Mouse (Mus musculus) C2C12 (cell line): ENCODE measurements around the gene Erbin. TPM values are rescaled to one million over a fixed set of nuclear protein-coding genes. Genes with fewer than 3 reads are reported as not detected.

Experiments
- H3K27me3 ChIP-seq: one replicate; pipeline ENCODE4 v1.6.1; 2011; ENCODE audit not compliant: control insufficient read depth, insufficient read depth, insufficient read length
- H3K36me3 ChIP-seq: one replicate; pipeline ENCODE4 v1.6.1; 2011; ENCODE audit not compliant: control insufficient read depth, insufficient read depth
- H3K4me3 ChIP-seq: one replicate; pipeline ENCODE4 v1.5.1; 2011; ENCODE audit warnings: mild to moderate bottlenecking, control low read depth; ENCODE audit not compliant: poor library complexity, insufficient read depth, severe bottlenecking
- H3K79me2 ChIP-seq: one replicate; pipeline ENCODE4 v1.6.1; 2011; ENCODE audit not compliant: control insufficient read depth, insufficient read depth
- H3K79me3 ChIP-seq: one replicate; pipeline ENCODE4 v1.6.1; 2011; ENCODE audit warnings: low read depth, control low read depth
- H3ac ChIP-seq: one replicate; pipeline ENCODE3; 2011; ENCODE audit warnings: low read depth; ENCODE audit not compliant: control insufficient read depth, insufficient read length
- CEBPB ChIP-seq: IDR thresholded peaks from one replicate; pipeline ENCODE4 v1.6.1; 2011; ENCODE audit warnings: low read depth, mild to moderate bottlenecking, control low read depth, moderate library complexity
- CTCF ChIP-seq: IDR thresholded peaks from one replicate; pipeline ENCODE4 v1.5.1; 2011; ENCODE audit not compliant: control insufficient read depth, insufficient read depth, insufficient read length
- FOSL1 ChIP-seq: IDR thresholded peaks from one replicate; pipeline ENCODE4 v1.8.0; 2011; ENCODE audit warnings: mild to moderate bottlenecking, low read length; ENCODE audit not compliant: poor library complexity, insufficient read depth, severe bottlenecking
- MAX ChIP-seq: IDR thresholded peaks from one replicate; pipeline ENCODE4 v1.6.1; 2011; ENCODE audit warnings: mild to moderate bottlenecking, control low read depth
- MYOD1 ChIP-seq: IDR thresholded peaks from one replicate; pipeline ENCODE4 v1.6.1; 2011; ENCODE audit warnings: low read depth; ENCODE audit not compliant: control insufficient read depth, insufficient read length
- MYOG ChIP-seq: IDR thresholded peaks from one replicate; pipeline ENCODE4 v1.6.1; 2011; ENCODE audit not compliant: control insufficient read depth, insufficient read length; ENCODE audit errors: extremely low read depth
- USF1 ChIP-seq: IDR thresholded peaks from one replicate; pipeline ENCODE4 v1.6.1; 2011; ENCODE audit warnings: low read depth, mild to moderate bottlenecking, control low read depth, moderate library complexity
- polyA plus RNA-seq: library from polyadenylated mRNA; unstranded; fragments of >200 nt; fragmentation: generic; extraction: Trizol; gene quantifications from one replicate; pipeline ENCODE4 v1.2.1, GENCODE M21; 2012; ENCODE audit warnings: missing spikeins

Gene Erbin
- polyA plus RNA-seq, 1 experiment = 7.5 TPM

GRCm38 (mm10) chr13:103900015-103900414, 20.3 kb downstream of the Erbin start:
- no peak overlapping the region for H3K4me3 ChIP-seq
- H3K27me3 ChIP-seq = no peaks in the 10 kb centered on the region
- TF ChIP-seq MAX = no peak
- no peak for TF ChIP-seq CTCF
- no peak for TF ChIP-seq MYOG
- no peak for TF ChIP-seq USF1
- TF ChIP-seq CEBPB = no peak
- TF ChIP-seq MYOD1 = no peak
- TF ChIP-seq FOSL1 = no peak
- no peaks in the 10 kb centered on the region for H3K36me3 ChIP-seq
- H3K79me3 ChIP-seq = peaks cover 62% of the 10 kb centered on the region
- H3K79me2 ChIP-seq = peaks cover 82% of the 10 kb centered on the region
- H3ac ChIP-seq = no peak overlapping the region

GRCm38 (mm10) chr13:103897606-103898005, 22.7 kb downstream of the Erbin start:
- Histone ChIP-seq H3K36me3 (no peaks in the 10 kb centered on the region), H3ac (no peak overlapping the region), H3K79me3 (peaks cover 70% of the 10 kb centered on the region), H3K27me3 (no peaks in the 10 kb centered on the region), H3K79me2 (peaks cover 96% of the 10 kb centered on the region), H3K4me3 (no peak overlapping the region)
- no peak for TF ChIP-seq USF1
- TF ChIP-seq MYOD1 = no peak
- TF ChIP-seq CTCF = no peak
- TF ChIP-seq CEBPB = no peak
- no peak for TF ChIP-seq FOSL1
- no peak for TF ChIP-seq MYOG
- TF ChIP-seq MAX = no peak

GRCm38 (mm10) chr13:103893065-103893464, 27.2 kb downstream of the Erbin start:
- TF ChIP-seq FOSL1 (no peak), CEBPB (no peak), MAX (no peak), CTCF (no peak), MYOG (no peak), MYOD1 (no peak), USF1 (no peak)
- Histone ChIP-seq H3K36me3 (no peaks in the 10 kb centered on the region), H3K79me3 (peaks cover 73% of the 10 kb centered on the region), H3K27me3 (no peaks in the 10 kb centered on the region), H3K79me2 (peaks cover 98% of the 10 kb centered on the region), H3K4me3 (no peak overlapping the region), H3ac (no peak overlapping the region)

GRCm38 (mm10) chr13:103890038-103890437, 30.3 kb downstream of the Erbin start:
- Histone ChIP-seq H3K27me3 (no peaks in the 10 kb centered on the region), H3K79me3 (peaks cover 50% of the 10 kb centered on the region), H3ac (no peak overlapping the region), H3K4me3 (no peak overlapping the region), H3K79me2 (peaks cover 73% of the 10 kb centered on the region), H3K36me3 (peaks cover 3% of the 10 kb centered on the region)
- no peak for TF ChIP-seq USF1
- no peak for TF ChIP-seq CEBPB
- TF ChIP-seq MAX = no peak
- no peak for TF ChIP-seq MYOD1
- TF ChIP-seq MYOG = no peak
- TF ChIP-seq CTCF = no peak

GRCm38 (mm10) chr13:103886503-103886902, 33.8 kb downstream of the Erbin start:
- Histone ChIP-seq H3K27me3 (no peaks in the 10 kb centered on the region), H3K4me3 (no peak overlapping the region)

GRCm38 (mm10) chr13:103881200-103881599, 39.1 kb downstream of the Erbin start:
- Histone ChIP-seq H3K4me3 (no peak overlapping the region), H3ac (no peak overlapping the region), H3K79me2 (peaks cover 18% of the 10 kb centered on the region), H3K79me3 (peaks cover 10% of the 10 kb centered on the region), H3K36me3 (peaks cover 19% of the 10 kb centered on the region), H3K27me3 (no peaks in the 10 kb centered on the region)
- TF ChIP-seq MAX (no peak), FOSL1 (no peak), USF1 (no peak), CTCF (no peak), MYOG (no peak), MYOD1 (no peak), CEBPB (no peak)

More at GRCm38 (mm10) chr13:103886503-103886902, 33.8 kb downstream of the Erbin start:
- H3ac ChIP-seq = no peak overlapping the region
- peaks cover 29% of the 10 kb centered on the region for H3K79me3 ChIP-seq
- TF ChIP-seq FOSL1 (no peak), USF1 (no peak), MYOD1 (no peak), MYOG (no peak), CEBPB (no peak), MAX (no peak), CTCF (no peak)
- peaks cover 44% of the 10 kb centered on the region for H3K79me2 ChIP-seq
- H3K36me3 ChIP-seq = peaks cover 13% of the 10 kb centered on the region
